Mouse (Mus musculus): ENCODE measurements at regions not wholly inside any gene's neighbourhood (a gene's known extent, or its start where the extent isn't known, plus 50 kb on each side); places are given as distances from the start of the nearest gene placed in this dataset.

DNA sequence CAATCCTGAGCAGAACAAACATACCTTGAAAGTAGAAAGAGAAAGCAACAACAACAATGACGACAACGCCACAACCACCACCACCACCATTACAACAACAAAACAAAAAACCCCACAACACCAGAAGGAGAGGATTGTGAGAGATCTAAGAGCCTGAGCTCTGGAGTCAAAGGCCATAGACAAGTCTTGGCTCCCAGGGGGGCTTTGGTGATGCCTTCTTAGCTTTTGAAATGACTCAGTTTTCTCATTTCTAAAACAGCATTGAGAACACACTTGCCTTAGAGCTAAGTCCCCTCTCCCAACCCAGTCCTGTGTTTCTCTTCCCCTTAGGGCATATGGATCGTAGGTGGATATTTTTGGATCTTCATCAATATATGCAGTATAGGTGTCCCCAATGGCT lies 112.2 kb downstream of the Kif20b start:
- H3K27ac ChIP-seq (ENCODE audit: low read depth): no peak overlapping the region
- no peaks in the 10 kb centered on the region for H3K9me3 ChIP-seq (replicated peaks; ENCODE audit: control insufficient read depth, low read length)
- no peaks in the 10 kb centered on the region for H3K4me1 ChIP-seq (ENCODE audit: control insufficient read depth, insufficient read depth)
- H3K36me3 ChIP-seq (replicated peaks; ENCODE audit: control insufficient read depth, insufficient read depth, low read length): no peaks in the 10 kb centered on the region
- TF ChIP-seq EP300 (IDR thresholded peaks at IDR 0.05; ENCODE audit: low read depth) (no peak), CTCF (IDR thresholded peaks at IDR 0.05; ENCODE audit: low read depth) (no peak)
- H3K4me3 ChIP-seq (ENCODE audit: low read depth, low read length): no peak overlapping the region
- H3K27me3 ChIP-seq (ENCODE audit: control insufficient read depth, insufficient read depth, low read length): no peaks in the 10 kb centered on the region
- WGBS: 75% methylated on average over 3 of the region's 3 CpGs
- H3K4me2 ChIP-seq (ENCODE audit: low read depth, low read length): no peak overlapping the region
- ATAC-seq (ENCODE audit: insufficient read depth, low read depth) (no peak), DNase-seq (ENCODE audit: low spot score) (no peak)
- H3K9ac ChIP-seq (replicated peaks; ENCODE audit: low read depth, low read length): no peak overlapping the region

DNA sequence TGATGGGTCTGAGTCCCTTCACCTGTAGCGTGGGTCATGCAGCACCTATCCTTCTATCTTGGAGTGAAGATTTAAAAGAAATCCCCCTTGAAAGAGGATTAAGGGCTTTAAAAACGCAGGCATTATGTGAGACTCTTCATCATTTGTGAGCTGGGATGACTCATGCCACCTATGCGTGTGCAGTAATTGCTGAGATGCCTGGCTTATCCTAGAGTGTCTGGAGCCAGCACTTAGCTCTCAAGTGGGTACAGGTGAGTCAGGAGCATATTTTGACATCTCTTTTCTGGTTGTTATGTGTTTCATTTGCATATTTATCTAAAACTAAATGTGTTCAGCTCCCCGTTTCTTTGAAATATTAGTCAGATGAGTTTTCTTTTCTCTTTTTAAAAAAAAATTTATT lies 123.4 kb downstream of the Kif20b start:
- no peaks in the 10 kb centered on the region for H3K9me3 ChIP-seq (replicated peaks; ENCODE audit: control insufficient read depth, low read length)
- no peaks in the 10 kb centered on the region for H3K4me1 ChIP-seq (ENCODE audit: control insufficient read depth, insufficient read depth)
- ATAC-seq (ENCODE audit: insufficient read depth, low read depth): no peak
- TF ChIP-seq CTCF (IDR thresholded peaks at IDR 0.05; ENCODE audit: low read depth) (no peak), EP300 (IDR thresholded peaks at IDR 0.05; ENCODE audit: low read depth) (no peak)
- H3K27ac ChIP-seq (ENCODE audit: low read depth): no peak overlapping the region
- H3K4me2 ChIP-seq (ENCODE audit: low read depth, low read length): no peak overlapping the region
- H3K36me3 ChIP-seq (replicated peaks; ENCODE audit: control insufficient read depth, insufficient read depth, low read length): no peaks in the 10 kb centered on the region
- no peak for DNase-seq (ENCODE audit: low spot score)
- no peaks in the 10 kb centered on the region for H3K27me3 ChIP-seq (ENCODE audit: control insufficient read depth, insufficient read depth, low read length)
- H3K4me3 ChIP-seq (ENCODE audit: low read depth, low read length): no peak overlapping the region
- WGBS: 64% methylated on average over 4 of the region's 4 CpGs
- no peak overlapping the region for H3K9ac ChIP-seq (replicated peaks; ENCODE audit: low read depth, low read length)

DNA sequence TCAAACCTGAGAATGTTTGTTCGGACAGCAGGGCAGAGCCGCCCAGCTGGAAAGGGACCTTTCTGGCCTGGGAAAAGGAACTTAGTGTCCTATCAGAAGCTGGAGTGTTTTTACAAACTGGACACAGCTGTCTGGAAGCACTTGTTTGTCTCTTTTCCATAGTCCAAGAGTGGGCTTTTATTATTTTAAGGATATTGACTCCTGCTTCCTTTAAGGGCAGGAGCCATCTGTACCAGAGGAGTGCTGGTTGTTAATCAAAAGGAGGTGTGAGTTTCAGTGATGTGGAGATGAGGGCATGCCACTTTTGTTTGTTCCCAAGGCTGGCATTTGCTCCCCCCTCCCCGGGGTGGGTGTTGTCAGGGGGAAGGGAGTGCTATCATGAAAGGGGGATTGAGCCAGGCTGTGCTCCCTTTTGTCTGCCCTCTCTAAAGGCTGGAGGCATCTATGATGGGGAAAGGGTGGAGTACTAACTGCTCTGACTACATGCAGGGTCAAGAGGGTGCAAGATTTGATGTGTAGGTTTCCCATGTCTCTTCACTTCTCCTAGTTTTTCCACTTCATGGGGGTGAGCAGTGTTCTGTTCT lies 144.3 kb downstream of the Kif20b start:
- ATAC-seq (ENCODE audit: insufficient read depth, low read depth): no peak
- WGBS: 28% methylated on average over 3 of the region's 3 CpGs

DNA sequence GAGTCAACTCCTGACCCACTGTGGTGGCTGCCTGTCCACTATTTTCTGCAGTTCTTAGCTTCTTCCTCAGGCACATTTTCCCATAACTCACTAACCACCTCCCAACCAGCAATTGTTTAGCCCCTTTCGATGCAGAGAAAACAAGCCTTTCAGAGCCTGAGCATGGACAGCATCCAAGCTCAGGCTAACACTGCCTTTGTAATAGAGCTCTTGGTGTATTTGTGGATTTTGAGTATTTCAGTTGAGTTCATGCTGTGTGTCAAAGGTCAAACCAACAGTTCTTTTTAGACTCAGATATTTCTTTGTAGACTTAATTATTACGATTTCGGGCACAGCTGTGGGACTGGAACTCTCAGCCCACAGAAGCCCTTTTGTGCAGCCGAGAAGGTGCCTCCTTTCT lies 159.0 kb downstream of the Kif20b start:
- Histone ChIP-seq H3K4me1 (ENCODE audit: control insufficient read depth, insufficient read depth) (no peaks in the 10 kb centered on the region), H3K36me3 (replicated peaks; ENCODE audit: control insufficient read depth, insufficient read depth, low read length) (no peaks in the 10 kb centered on the region), H3K4me2 (ENCODE audit: low read depth, low read length) (no peak overlapping the region), H3K9me3 (replicated peaks; ENCODE audit: control insufficient read depth, low read length) (no peaks in the 10 kb centered on the region), H3K27me3 (ENCODE audit: control insufficient read depth, insufficient read depth, low read length) (no peaks in the 10 kb centered on the region), H3K27ac (ENCODE audit: low read depth) (no peak overlapping the region), H3K4me3 (ENCODE audit: low read depth, low read length) (no peak overlapping the region), H3K9ac (replicated peaks; ENCODE audit: low read depth, low read length) (no peak overlapping the region)
- DNase-seq (ENCODE audit: low spot score) (no peak), ATAC-seq (ENCODE audit: insufficient read depth, low read depth) (no peak)
- TF ChIP-seq EP300 (IDR thresholded peaks at IDR 0.05; ENCODE audit: low read depth): no peak
- 72% methylated on average over 4 of the region's 4 CpGs for WGBS

More for the DNA sequence above, 144.3 kb downstream of the Kif20b start:
- Histone ChIP-seq H3K9ac (replicated peaks; ENCODE audit: low read depth, low read length) (no peak overlapping the region), H3K36me3 (replicated peaks; ENCODE audit: control insufficient read depth, insufficient read depth, low read length) (no peaks in the 10 kb centered on the region), H3K9me3 (replicated peaks; ENCODE audit: control insufficient read depth, low read length) (no peaks in the 10 kb centered on the region), H3K4me1 (ENCODE audit: control insufficient read depth, insufficient read depth) (no peaks in the 10 kb centered on the region), H3K27me3 (ENCODE audit: control insufficient read depth, insufficient read depth, low read length) (no peaks in the 10 kb centered on the region), H3K27ac (ENCODE audit: low read depth) (no peak overlapping the region), H3K4me3 (ENCODE audit: low read depth, low read length) (no peak overlapping the region), H3K4me2 (ENCODE audit: low read depth, low read length) (no peak overlapping the region)
- TF ChIP-seq CTCF (IDR thresholded peaks at IDR 0.05; ENCODE audit: low read depth): no peak
- TF ChIP-seq EP300 (IDR thresholded peaks at IDR 0.05; ENCODE audit: low read depth): no peak
- DNase-seq (ENCODE audit: low spot score): no peak

DNA sequence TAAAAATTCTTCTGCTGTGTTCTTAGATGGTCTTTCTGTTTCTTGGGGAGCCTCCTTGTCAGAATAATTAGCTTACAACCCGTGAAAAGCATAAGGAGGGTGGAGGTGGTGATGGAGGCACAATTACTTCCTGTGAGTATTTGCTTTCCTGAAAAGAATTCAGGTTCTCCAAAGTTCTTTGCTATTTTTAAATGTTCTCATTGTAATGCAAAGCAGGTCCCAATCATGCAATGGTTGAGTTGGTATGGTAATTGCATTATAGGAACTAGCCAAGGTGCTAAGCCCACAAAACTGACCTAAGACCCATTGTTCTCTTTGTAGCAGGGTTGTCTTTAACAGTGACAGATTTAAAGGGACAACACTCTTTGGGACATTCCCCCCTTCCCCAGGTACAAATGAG lies 179.1 kb downstream of the Kif20b start:
- no peak for TF ChIP-seq EP300 (IDR thresholded peaks at IDR 0.05; ENCODE audit: low read depth)
- TF ChIP-seq CTCF (IDR thresholded peaks at IDR 0.05; ENCODE audit: low read depth): no peak
- H3K27me3 ChIP-seq (ENCODE audit: control insufficient read depth, insufficient read depth, low read length): 0 out of 2 replicates have a peak, but pooled peaks cover 2% of the 10 kb centered on the region
- no peaks in the 10 kb centered on the region for H3K9me3 ChIP-seq (replicated peaks; ENCODE audit: control insufficient read depth, low read length)
- 20% methylated on average over 1 of the region's 1 CpGs for WGBS
- H3K4me1 ChIP-seq (ENCODE audit: control insufficient read depth, insufficient read depth): no peaks in the 10 kb centered on the region
- H3K36me3 ChIP-seq (replicated peaks; ENCODE audit: control insufficient read depth, insufficient read depth, low read length): no peaks in the 10 kb centered on the region
- ATAC-seq (ENCODE audit: insufficient read depth, low read depth): no peak
- no peak for DNase-seq (ENCODE audit: low spot score)
- H3K4me2 ChIP-seq (ENCODE audit: low read depth, low read length): no peak overlapping the region
- H3K27ac ChIP-seq (ENCODE audit: low read depth): no peak overlapping the region
- no peak overlapping the region for H3K4me3 ChIP-seq (ENCODE audit: low read depth, low read length)
- H3K9ac ChIP-seq (replicated peaks; ENCODE audit: low read depth, low read length): no peak overlapping the region

DNA sequence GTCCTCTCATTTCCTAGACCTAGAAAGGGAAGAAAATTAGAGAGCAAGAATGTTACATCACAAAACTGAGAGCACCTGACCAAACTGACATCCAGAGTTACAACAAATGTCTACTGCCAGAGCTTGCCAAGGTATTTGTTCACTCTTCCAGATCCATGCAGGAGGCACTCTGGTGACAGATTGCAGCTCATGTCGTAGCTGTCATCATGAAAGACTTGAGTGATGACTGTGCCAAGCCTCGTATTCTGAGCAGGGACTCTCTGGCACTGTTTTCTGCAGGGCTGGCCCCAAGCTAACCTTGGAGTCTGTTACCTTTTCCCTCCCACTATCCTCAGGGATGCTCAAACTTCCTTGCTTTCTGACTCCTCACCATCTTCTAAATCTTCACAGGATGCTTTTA lies 192.2 kb downstream of the Kif20b start:
- H3K27ac ChIP-seq (ENCODE audit: low read depth): no peak overlapping the region
- H3K36me3 ChIP-seq (replicated peaks; ENCODE audit: control insufficient read depth, insufficient read depth, low read length): no peaks in the 10 kb centered on the region
- H3K27me3 ChIP-seq (ENCODE audit: control insufficient read depth, insufficient read depth, low read length): no peaks in the 10 kb centered on the region
- no peak for TF ChIP-seq CTCF (IDR thresholded peaks at IDR 0.05; ENCODE audit: low read depth)
- no peak for TF ChIP-seq EP300 (IDR thresholded peaks at IDR 0.05; ENCODE audit: low read depth)
- DNase-seq (ENCODE audit: low spot score) (peak; percentile 42), ATAC-seq (ENCODE audit: insufficient read depth, low read depth) (0 out of 2 replicates have a peak, but pooled peaks have one; percentile 30)
- H3K9ac ChIP-seq (replicated peaks; ENCODE audit: low read depth, low read length): no peak overlapping the region
- H3K4me3 ChIP-seq (ENCODE audit: low read depth, low read length): no peak overlapping the region
- no peak overlapping the region for H3K4me2 ChIP-seq (ENCODE audit: low read depth, low read length)
- no peaks in the 10 kb centered on the region for H3K9me3 ChIP-seq (replicated peaks; ENCODE audit: control insufficient read depth, low read length)
- WGBS: 28% methylated on average over 2 of the region's 2 CpGs
- no peaks in the 10 kb centered on the region for H3K4me1 ChIP-seq (ENCODE audit: control insufficient read depth, insufficient read depth)
